Mouse (Mus musculus) olfactory bulb, adult 2 months (tissue): ENCODE measurements around the gene Ephb2.

Source experiments
- CTCF ChIP-seq: fragments of 200-500 bp; IDR thresholded peaks from 2 replicates; pipeline ENCODE4 v1.5.1; 2012; ENCODE audit warnings: low read depth, mild to moderate bottlenecking, low read length, moderate library complexity; ENCODE audit not compliant: insufficient read depth
- POLR2A ChIP-seq: fragments of 200-500 bp; IDR thresholded peaks from 2 replicates; pipeline ENCODE4 v1.6.1; 2012; ENCODE audit warnings: mild to moderate bottlenecking, low read depth, low read length, moderate library complexity; ENCODE audit not compliant: insufficient read depth

GRCm38 (mm10) chr4:136657914-136658313 is 177.9 kb downstream of the Ephb2 start:
- TF ChIP-seq CTCF (no peak), POLR2A (no peak)
